Mouse (Mus musculus) MEL (cell line): Measurements from ENCODE around the gene Dnajb11. TPM values are rescaled to one million over a fixed set of nuclear protein-coding genes. Genes with fewer than 3 reads are reported as not detected.
A peak's percentile ranks its signal among the peaks of the same experiment; 100 is the strongest.

ENCODE experiments used
- DNase-seq: peaks from one replicate; pipeline ENCODE4 v3.0.0; 2011; ENCODE audit warnings: low read depth, low spot score
- H3K27ac ChIP-seq: 2 replicates; pipeline ENCODE4 v1.5.1; 2012; ENCODE audit warnings: low read depth, mild to moderate bottlenecking, control low read depth, low read length, moderate library complexity; ENCODE audit not compliant: control insufficient read depth
- H3K27me3 ChIP-seq, 2 experiments: fragments of 150-350 bp in 1 of 2; sonication (generic) in 1 of 2; 2 replicates each; pipeline ENCODE4 v1.6.1; 2012; ENCODE audit warnings: low read length in 2 of 2, mild to moderate bottlenecking in 2 of 2, improper control_type of control experiment in 1 of 2, moderate library complexity in 1 of 2; ENCODE audit not compliant: insufficient read depth in 2 of 2, control insufficient read depth in 1 of 2
- H3K36me3 ChIP-seq, 2 experiments: 2 replicates each; pipeline ENCODE4 v1.6.1; 2012 to 2014; ENCODE audit warnings: low read length in 2 of 2, improper control_type of control experiment in 1 of 2, inconsistent platforms in 1 of 2, mild to moderate bottlenecking in 1 of 2; ENCODE audit not compliant: insufficient read depth in 2 of 2, control insufficient read depth in 1 of 2
- H3K4me1 ChIP-seq, 2 experiments: fragments of 150-350 bp in 1 of 2; sonication (generic) in 1 of 2; 2 replicates each; pipeline ENCODE4 v1.6.1; 2012; ENCODE audit warnings: low read length in 2 of 2, improper control_type of control experiment in 1 of 2, mild to moderate bottlenecking in 1 of 2; ENCODE audit not compliant: insufficient read depth in 2 of 2, control insufficient read depth in 1 of 2
- H3K4me3 ChIP-seq, 2 experiments: fragments of 150-350 bp in 1 of 2; sonication (generic) in 1 of 2; 2 replicates each; pipeline ENCODE4 v1.5.1; 2012; ENCODE audit warnings: low read depth in 2 of 2, low read length in 2 of 2, mild to moderate bottlenecking in 2 of 2, moderate library complexity in 2 of 2, control low read depth in 1 of 2, improper control_type of control experiment in 1 of 2; ENCODE audit not compliant: control insufficient read depth in 1 of 2, insufficient read depth in 1 of 2
- H3K79me2 ChIP-seq: 2 replicates; pipeline ENCODE4 v1.6.1; 2012; ENCODE audit warnings: mild to moderate bottlenecking, low read length, moderate library complexity; ENCODE audit not compliant: control insufficient read depth, poor library complexity, insufficient read depth
- H3K9ac ChIP-seq: 2 replicates; pipeline ENCODE4 v1.6.1; 2012; ENCODE audit warnings: low read depth, mild to moderate bottlenecking, control low read depth, low read length, moderate library complexity; ENCODE audit not compliant: control insufficient read depth, poor library complexity, severe bottlenecking
- H3K9me3 ChIP-seq: fragments of 150-350 bp; sonication (generic); replicated peaks from 2 replicates; pipeline ENCODE4 v1.6.1; 2012; ENCODE audit warnings: mild to moderate bottlenecking, low read length, improper control_type of control experiment, moderate library complexity; ENCODE audit not compliant: insufficient read depth
- CHD1 ChIP-seq: IDR thresholded peaks from 2 replicates; pipeline ENCODE4 v1.6.1; 2012; ENCODE audit warnings: low read depth, mild to moderate bottlenecking, inconsistent platforms, low read length, improper control_type of control experiment
- EP300 ChIP-seq, 2 experiments: IDR thresholded peaks; 2 replicates each; pipeline ENCODE4 v1.6.1; 2011; ENCODE audit warnings: improper control_type of control experiment in 2 of 2, low read length in 2 of 2, low read depth in 1 of 2, mild to moderate bottlenecking in 1 of 2
- ETS1 ChIP-seq: IDR thresholded peaks from 2 replicates; pipeline ENCODE4 v1.6.1; 2012; ENCODE audit warnings: low read depth, mild to moderate bottlenecking, inconsistent platforms, low read length, improper control_type of control experiment, moderate library complexity
- GABPA ChIP-seq: IDR thresholded peaks from 2 replicates; pipeline ENCODE4 v1.6.1; 2012; ENCODE audit warnings: low read depth, mild to moderate bottlenecking, inconsistent platforms, low read length, improper control_type of control experiment, moderate library complexity
- GATA1 ChIP-seq: IDR thresholded peaks from 2 replicates; pipeline ENCODE4 v1.6.1; 2011; ENCODE audit warnings: low read depth, low read length, improper control_type of control experiment
- MXI1 ChIP-seq: IDR thresholded peaks from 2 replicates; pipeline ENCODE4 v1.6.1; 2011; ENCODE audit warnings: mild to moderate bottlenecking, low read depth, low read length, improper control_type of control experiment
- NELFE ChIP-seq: IDR thresholded peaks from 2 replicates; pipeline ENCODE4 v1.6.1; 2011; ENCODE audit warnings: low read depth, low read length, improper control_type of control experiment
- RCOR1 ChIP-seq: IDR thresholded peaks from 2 replicates; pipeline ENCODE4 v1.6.1; 2012; ENCODE audit warnings: low read depth, mild to moderate bottlenecking, inconsistent platforms, low read length, improper control_type of control experiment
- TBP ChIP-seq: IDR thresholded peaks from 2 replicates; pipeline ENCODE4 v1.8.0; 2011; ENCODE audit warnings: low read depth, low read length, improper control_type of control experiment
- TCF12 ChIP-seq: IDR thresholded peaks from 2 replicates; pipeline ENCODE4 v1.6.1; 2014; ENCODE audit warnings: low read depth, mild to moderate bottlenecking, inconsistent platforms, low read length, improper control_type of control experiment, moderate library complexity
- UBTF ChIP-seq: IDR thresholded peaks from 2 replicates; pipeline ENCODE4 v1.6.1; 2012; ENCODE audit warnings: low read depth, mild to moderate bottlenecking, inconsistent platforms, low read length, improper control_type of control experiment, moderate library complexity, borderline replicate concordance; ENCODE audit not compliant: insufficient read depth
- USF1 ChIP-seq: IDR thresholded peaks from 2 replicates; pipeline ENCODE4 v1.6.1; 2014; ENCODE audit warnings: low read depth, mild to moderate bottlenecking, inconsistent platforms, low read length, improper control_type of control experiment, moderate library complexity
- USF2 ChIP-seq, 2 experiments: IDR thresholded peaks; 2 replicates each; pipeline ENCODE4 v1.6.1; 2011 to 2012; ENCODE audit warnings: improper control_type of control experiment in 2 of 2, low read length in 2 of 2, borderline replicate concordance in 1 of 2, inconsistent platforms in 1 of 2, low read depth in 1 of 2, mild to moderate bottlenecking in 1 of 2; ENCODE audit not compliant: insufficient read depth in 1 of 2
- ZKSCAN1 ChIP-seq: IDR thresholded peaks from 2 replicates; pipeline ENCODE4 v1.6.1; 2012; ENCODE audit warnings: low read depth, mild to moderate bottlenecking, inconsistent platforms, low read length, improper control_type of control experiment, moderate library complexity
- polyA plus RNA-seq, 2 experiments: library from polyadenylated mRNA; stranded (reverse) in 1 of 2; unstranded in 1 of 2; fragments of >175 nt in 1 of 2; fragments of >200 nt in 1 of 2; gene quantifications; 2 replicates each; pipeline versions ENCODE4 v1.2.1 to v1.2.4; 2012; ENCODE audit warnings: low replicate concordance in 2 of 2, low read depth in 1 of 2; ENCODE audit not compliant: insufficient read length in 2 of 2, insufficient read depth in 1 of 2, missing spikeins in 1 of 2
- total RNA-seq: library from RNA; depleted of rRNA; stranded (reverse); fragments of 300-350 nt; gene quantifications from 2 replicates; pipeline ENCODE4 v1.2.3, GENCODE M21; 2012

Dnajb11 gene
- total and polyA plus RNA-seq, 3 experiments, result 90.2 to 147 (median 139) TPM

DNA sequence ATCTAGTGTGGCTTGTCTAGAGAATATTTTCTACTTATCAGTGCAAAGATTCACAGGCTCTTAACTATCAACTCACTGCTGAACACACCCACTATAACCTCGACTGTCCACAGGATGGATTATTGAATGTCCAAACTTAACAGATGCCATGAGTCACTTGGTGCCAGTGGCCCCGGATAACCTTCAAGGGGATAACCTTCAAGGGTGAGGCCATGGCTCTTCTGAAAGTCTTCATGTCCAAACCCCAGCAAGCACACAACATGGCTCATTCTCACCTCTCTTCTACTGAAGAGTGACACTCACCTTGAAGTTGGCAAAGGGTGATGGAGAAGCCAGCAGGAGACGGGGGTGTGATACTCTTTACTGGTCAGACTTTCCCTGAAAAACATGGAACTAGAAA is 29.1 kb downstream of the Dnajb11 start:
- H3K4me1 ChIP-seq, result peaks cover 10 to 45% of the 10 kb centered on the region in 2 experiments; a peak in 3 of 4 replicates
- H3K27ac ChIP-seq, result no peak overlapping the region
- H3K79me2 ChIP-seq, result no peaks in the 10 kb centered on the region
- H3K9me3 ChIP-seq, result no peaks in the 10 kb centered on the region
- no peaks in the 10 kb centered on the region for H3K27me3 ChIP-seq
- no peak for DNase-seq
- no peak overlapping the region for H3K9ac ChIP-seq
- peaks cover 0 to 36% of the 10 kb centered on the region in 2 experiments; a peak in 2 of 4 replicates for H3K36me3 ChIP-seq
- no peak overlapping the region for H3K4me3 ChIP-seq
- TF ChIP-seq GABPA (no peak), CHD1 (no peak)
- TF ChIP-seq, all 39 proteins: peak for 0

DNA sequence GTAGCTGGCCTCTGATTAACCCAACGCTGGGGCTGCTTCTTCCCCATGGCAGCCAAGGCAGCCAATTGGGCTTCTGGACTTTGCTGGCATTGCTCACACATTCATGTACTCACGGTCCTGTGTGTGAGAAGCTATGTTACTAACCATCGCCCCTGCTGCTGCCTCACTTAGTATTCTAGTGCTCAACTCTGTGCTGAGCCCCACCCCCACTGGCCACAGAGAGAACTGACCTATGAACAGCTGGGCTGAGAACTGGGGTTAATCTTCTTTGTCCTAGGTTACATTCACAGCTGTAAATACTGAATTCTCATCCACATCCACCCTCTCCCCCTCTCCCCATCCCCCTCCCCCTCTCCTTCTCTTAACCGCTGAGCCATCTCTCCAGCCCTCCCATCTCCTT is 31.2 kb downstream of the Dnajb11 start:
- TF ChIP-seq UBTF, result no peak
- H3K4me1 ChIP-seq, result peaks cover 0 to 27% of the 10 kb centered on the region in 2 experiments; a peak in 3 of 4 replicates
- no peaks in the 10 kb centered on the region for H3K79me2 ChIP-seq
- H3K4me3 ChIP-seq, result no peak overlapping the region
- no peak overlapping the region for H3K9ac ChIP-seq
- H3K27ac ChIP-seq, result no peak overlapping the region
- no peaks in the 10 kb centered on the region for H3K9me3 ChIP-seq
- H3K27me3 ChIP-seq, result no peaks in the 10 kb centered on the region
- DNase-seq, result no peak
- peaks cover 0 to 19% of the 10 kb centered on the region in 2 experiments; a peak in 1 of 4 replicates for H3K36me3 ChIP-seq

DNA sequence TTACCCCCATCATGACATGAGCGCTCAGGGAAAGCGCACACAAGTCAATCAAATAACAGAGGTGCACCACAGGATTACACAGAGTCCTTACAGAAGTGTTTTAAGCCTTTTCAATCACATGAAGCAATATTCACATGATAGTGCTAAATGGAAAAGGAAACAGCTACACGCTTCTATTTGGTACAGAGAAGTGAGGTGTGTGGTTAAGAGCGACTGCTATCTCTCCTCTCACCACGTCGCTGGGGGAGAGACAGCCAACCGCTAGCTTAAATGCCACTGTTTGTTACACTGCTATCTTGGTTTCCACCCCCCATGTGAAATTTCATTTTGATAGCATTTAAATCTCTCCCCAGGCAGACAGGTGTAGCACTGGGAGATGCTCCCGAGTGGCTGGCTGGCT is 32.1 kb downstream of the Dnajb11 start:
- H3K9ac ChIP-seq, result no peak overlapping the region
- peaks cover 0 to 19% of the 10 kb centered on the region in 2 experiments; a peak in 1 of 4 replicates for H3K36me3 ChIP-seq
- DNase-seq, result peak; percentile 57
- H3K27me3 ChIP-seq, result no peaks in the 10 kb centered on the region
- TF ChIP-seq GATA1, result peak; percentile 47; the same call in 1 of the 2 replicates
- no peak for TF ChIP-seq TBP
- TF ChIP-seq NELFE, result no peak
- TF ChIP-seq TCF12, result peak; percentile 62; the same call in 1 of the 2 replicates
- TF ChIP-seq ETS1, result peak; percentile 34; the same call in 1 of the 2 replicates
- TF ChIP-seq USF1, result peak; percentile 66; the same call in 1 of the 2 replicates
- TF ChIP-seq USF2 (IDR thresholded peaks at IDR 0.05; ENCODE audit: borderline replicate concordance in 1 of 2, insufficient read depth in 1 of 2, low read depth in 1 of 2, low read length in 2 of 2), result 0 out of 4 replicates have a peak, but pooled peaks of 1 of the 2 experiments have one; percentile 41
- TF ChIP-seq RCOR1, result peak; percentile 12; the same call in 1 of the 2 replicates
- no peak for TF ChIP-seq ZKSCAN1
- peak; percentile 27 to 71; a peak in 3 of 4 replicates for TF ChIP-seq EP300 (IDR thresholded peaks at IDR 0.05; ENCODE audit: low read depth in 1 of 2, low read length in 2 of 2)
- peak; percentile 33; the same call in 1 of the 2 replicates for TF ChIP-seq MXI1
- TF ChIP-seq, all 39 proteins: peak for 8
- Histone ChIP-seq H3K79me2 (no peaks in the 10 kb centered on the region), H3K4me1 (peaks cover 0 to 27% of the 10 kb centered on the region in 2 experiments; a peak in 3 of 4 replicates), H3K27ac (no peak overlapping the region), H3K9me3 (no peaks in the 10 kb centered on the region), H3K4me3 (peak overlapping the region in 1 of 2 experiments; percentile 16; a peak in 1 of 4 replicates)
